Mouse (Mus musculus): Measurements from ENCODE around the gene Fnbp1. TPM values are rescaled to one million over a fixed set of nuclear protein-coding genes. Genes with fewer than 3 reads are reported as not detected.
A peak's percentile ranks its signal among the peaks of the same experiment; 100 is the strongest.

Fnbp1 gene
- polyA plus RNA-seq, 1 experiment from 2014 or later: 18.7 TPM

- H3K27me3 ChIP-seq (replicated peaks): no peaks in the 10 kb centered on the region
- no peaks in the 10 kb centered on the region for H3K9me3 ChIP-seq
- no peak for ATAC-seq (ENCODE audit: extremely low read depth, insufficient number of reproducible peaks, low FRiP score, low TSS enrichment)
- no peak overlapping the region for H3K4me2 ChIP-seq
- H3K9ac ChIP-seq: peak overlapping the region; percentile 34; the same call in 1 of the 2 replicates
- 60% methylated on average over 13 of the region's 13 CpGs for WGBS
- peak overlapping the region; percentile 65 for H3K27ac ChIP-seq (replicated peaks)
- peaks cover 71% of the 10 kb centered on the region for H3K4me1 ChIP-seq
- H3K4me3 ChIP-seq: no peak overlapping the region
- no peaks in the 10 kb centered on the region for H3K36me3 ChIP-seq
Measured at GRCm38 (mm10) chr2:31136338-31136737, 5.5 kb downstream of the Fnbp1 start.

GRCm38 (mm10) chr2:31135512-31135931 lies 6.3 kb downstream of the Fnbp1 start:
- H3K4me1 ChIP-seq: peaks cover 74% of the 10 kb centered on the region

GRCm38 (mm10) chr2:31133981-31134380 lies 7.8 kb downstream of the Fnbp1 start:
- Histone ChIP-seq H3K9ac (no peak overlapping the region), H3K9me3 (no peaks in the 10 kb centered on the region), H3K36me3 (no peaks in the 10 kb centered on the region), H3K4me3 (no peak overlapping the region), H3K4me2 (no peak overlapping the region), H3K4me1 (peaks cover 73% of the 10 kb centered on the region), H3K27me3 (replicated peaks) (no peaks in the 10 kb centered on the region), H3K27ac (replicated peaks) (no peak overlapping the region)
- ATAC-seq (ENCODE audit: extremely low read depth, insufficient number of reproducible peaks, low FRiP score, low TSS enrichment): no peak
- WGBS: 65% methylated on average over 4 of the region's 4 CpGs

More at GRCm38 (mm10) chr2:31135512-31135931, 6.3 kb downstream of the Fnbp1 start:
- Histone ChIP-seq H3K36me3 (no peaks in the 10 kb centered on the region), H3K9me3 (no peaks in the 10 kb centered on the region), H3K9ac (no peak overlapping the region; the same call in 1 of the 2 replicates), H3K4me2 (peak overlapping the region; percentile 30), H3K4me3 (no peak overlapping the region), H3K27me3 (replicated peaks) (no peaks in the 10 kb centered on the region), H3K27ac (replicated peaks) (peak overlapping the region; percentile 65)
- 22% methylated on average over 13 of the region's 13 CpGs for WGBS
- ATAC-seq (ENCODE audit: extremely low read depth, insufficient number of reproducible peaks, low FRiP score, low TSS enrichment): no peak

GRCm38 (mm10) chr2:31132682-31133081 lies 9.1 kb downstream of the Fnbp1 start:
- Histone ChIP-seq H3K27ac (replicated peaks) (peak overlapping the region; percentile 82), H3K4me1 (peaks cover 75% of the 10 kb centered on the region)
- no peak for ATAC-seq (ENCODE audit: extremely low read depth, insufficient number of reproducible peaks, low FRiP score, low TSS enrichment)

GRCm38 (mm10) chr2:31130815-31131299 lies 11.0 kb downstream of the Fnbp1 start:
- Histone ChIP-seq H3K4me1 (peaks cover 71% of the 10 kb centered on the region), H3K9ac (peak overlapping the region; percentile 66), H3K36me3 (no peaks in the 10 kb centered on the region), H3K27me3 (replicated peaks) (no peaks in the 10 kb centered on the region), H3K9me3 (no peaks in the 10 kb centered on the region), H3K4me3 (no peak overlapping the region), H3K27ac (replicated peaks) (peak overlapping the region; percentile 82), H3K4me2 (no peak overlapping the region)
- ATAC-seq (ENCODE audit: extremely low read depth, insufficient number of reproducible peaks, low FRiP score, low TSS enrichment): 0 out of 2 replicates have a peak, but pooled peaks have one; percentile 15
- WGBS: 66% methylated on average over 8 of the region's 8 CpGs

More at GRCm38 (mm10) chr2:31132682-31133081, 9.1 kb downstream of the Fnbp1 start:
- Histone ChIP-seq H3K4me2 (no peak overlapping the region), H3K27me3 (replicated peaks) (no peaks in the 10 kb centered on the region), H3K9ac (peak overlapping the region; percentile 53), H3K9me3 (no peaks in the 10 kb centered on the region), H3K4me3 (no peak overlapping the region), H3K36me3 (no peaks in the 10 kb centered on the region)
- 44% methylated on average over 8 of the region's 8 CpGs for WGBS

GRCm38 (mm10) chr2:31129742-31130518 lies 11.9 kb downstream of the Fnbp1 start:
- Histone ChIP-seq H3K4me2 (no peak overlapping the region), H3K4me3 (no peak overlapping the region), H3K36me3 (no peaks in the 10 kb centered on the region), H3K9me3 (no peaks in the 10 kb centered on the region), H3K27ac (replicated peaks) (peak overlapping the region; percentile 82), H3K27me3 (replicated peaks) (no peaks in the 10 kb centered on the region), H3K9ac (0 out of 2 replicates have a peak overlapping the region, but pooled peaks have one; percentile 28), H3K4me1 (peaks cover 67% of the 10 kb centered on the region)
- WGBS: 60% methylated on average over 14 of the region's 14 CpGs
- no peak for ATAC-seq (ENCODE audit: extremely low read depth, insufficient number of reproducible peaks, low FRiP score, low TSS enrichment)

- no peak overlapping the region for H3K4me2 ChIP-seq
- no peaks in the 10 kb centered on the region for H3K36me3 ChIP-seq
- no peaks in the 10 kb centered on the region for H3K27me3 ChIP-seq (replicated peaks)
- H3K4me3 ChIP-seq: no peak overlapping the region
- no peak overlapping the region for H3K9ac ChIP-seq
- no peaks in the 10 kb centered on the region for H3K9me3 ChIP-seq
- no peak for ATAC-seq (ENCODE audit: extremely low read depth, insufficient number of reproducible peaks, low FRiP score, low TSS enrichment)
- 59% methylated on average over 4 of the region's 4 CpGs for WGBS
- peaks cover 78% of the 10 kb centered on the region for H3K4me1 ChIP-seq
- H3K27ac ChIP-seq (replicated peaks): no peak overlapping the region
Measured at GRCm38 (mm10) chr2:31127899-31128298, 13.9 kb downstream of the Fnbp1 start.

GRCm38 (mm10) chr2:31127219-31127618 lies 14.6 kb downstream of the Fnbp1 start:
- ATAC-seq (ENCODE audit: extremely low read depth, insufficient number of reproducible peaks, low FRiP score, low TSS enrichment): no peak

GRCm38 (mm10) chr2:31126048-31126447 lies 15.8 kb downstream of the Fnbp1 start:
- H3K4me3 ChIP-seq: no peak overlapping the region
- no peaks in the 10 kb centered on the region for H3K27me3 ChIP-seq (replicated peaks)
- H3K36me3 ChIP-seq: no peaks in the 10 kb centered on the region
- 83% methylated on average over 9 of the region's 9 CpGs for WGBS
- H3K9ac ChIP-seq: no peak overlapping the region
- no peak overlapping the region; the same call in 1 of the 2 replicates for H3K27ac ChIP-seq (replicated peaks)
- H3K9me3 ChIP-seq: no peaks in the 10 kb centered on the region
- H3K4me2 ChIP-seq: no peak overlapping the region
- H3K4me1 ChIP-seq: peaks cover 76% of the 10 kb centered on the region
- ATAC-seq (ENCODE audit: extremely low read depth, insufficient number of reproducible peaks, low FRiP score, low TSS enrichment): no peak

More at GRCm38 (mm10) chr2:31127219-31127618, 14.6 kb downstream of the Fnbp1 start:
- no peak overlapping the region for H3K4me2 ChIP-seq
- no peaks in the 10 kb centered on the region for H3K27me3 ChIP-seq (replicated peaks)
- WGBS: 62% methylated on average over 7 of the region's 7 CpGs
- H3K36me3 ChIP-seq: no peaks in the 10 kb centered on the region
- H3K27ac ChIP-seq (replicated peaks): peak overlapping the region; percentile 37; the same call in 1 of the 2 replicates
- no peak overlapping the region for H3K4me3 ChIP-seq
- H3K4me1 ChIP-seq: peaks cover 78% of the 10 kb centered on the region
- H3K9me3 ChIP-seq: no peaks in the 10 kb centered on the region
- H3K9ac ChIP-seq: peak overlapping the region; percentile 6; the same call in 1 of the 2 replicates

GRCm38 (mm10) chr2:31125156-31125555 lies 16.7 kb downstream of the Fnbp1 start:
- H3K9me3 ChIP-seq: no peaks in the 10 kb centered on the region
- peak overlapping the region; percentile 80 for H3K27ac ChIP-seq (replicated peaks)
- no peaks in the 10 kb centered on the region for H3K36me3 ChIP-seq
- WGBS: 43% methylated on average over 7 of the region's 7 CpGs
- H3K27me3 ChIP-seq (replicated peaks): no peaks in the 10 kb centered on the region
- no peak overlapping the region for H3K4me3 ChIP-seq
- H3K4me1 ChIP-seq: peaks cover 75% of the 10 kb centered on the region
- no peak for ATAC-seq (ENCODE audit: extremely low read depth, insufficient number of reproducible peaks, low FRiP score, low TSS enrichment)
- no peak overlapping the region for H3K4me2 ChIP-seq
- 0 out of 2 replicates have a peak overlapping the region, but pooled peaks have one; percentile 48 for H3K9ac ChIP-seq

- H3K4me2 ChIP-seq: no peak overlapping the region
- no peaks in the 10 kb centered on the region for H3K27me3 ChIP-seq (replicated peaks)
- peak overlapping the region; percentile 80 for H3K27ac ChIP-seq (replicated peaks)
- no peak overlapping the region for H3K4me3 ChIP-seq
- ATAC-seq (ENCODE audit: extremely low read depth, insufficient number of reproducible peaks, low FRiP score, low TSS enrichment): no peak
- H3K4me1 ChIP-seq: peaks cover 75% of the 10 kb centered on the region
- no peaks in the 10 kb centered on the region for H3K36me3 ChIP-seq
- H3K9ac ChIP-seq: peak overlapping the region; percentile 48; the same call in 1 of the 2 replicates
- no peaks in the 10 kb centered on the region for H3K9me3 ChIP-seq
- 39% methylated on average over 2 of the region's 2 CpGs for WGBS
Measured at GRCm38 (mm10) chr2:31124694-31125093, 17.1 kb downstream of the Fnbp1 start.

Measured in heart, embryonic 13.5 days (tissue).